Mouse (Mus musculus): Measurements from ENCODE around the gene Btnl1. TPM values are rescaled to one million over a fixed set of nuclear protein-coding genes. Genes with fewer than 3 reads are reported as not detected.
A peak's percentile ranks its signal among the peaks of the same experiment; 100 is the strongest.

Gene Btnl1
- not detected in 2 replicates for polyA plus RNA-seq (2014; fragmentation: Nextera tagmentation; extraction: Ambion mirVana)

GRCm38 (mm10) chr17:34376847-34377246, at the start of gene Btnl1:
Gene Btnl1 (plus strand): TSS chr17:34377132.
- ATAC-seq (replicated peaks; ENCODE audit: insufficient number of reproducible peaks, low FRiP score, low TSS enrichment, low read depth), result no peak
- whole genome bisulfite sequencing, result 73% methylated on average over 2 of the region's 2 CpGs
- Histone ChIP-seq H3K27me3 (ENCODE audit: control insufficient read depth, insufficient read depth, low read length) (no peaks in the 10 kb centered on the region; the same call in 1 of the 2 replicates), H3K4me1 (ENCODE audit: control insufficient read depth, insufficient read depth, low read length) (no peaks in the 10 kb centered on the region), H3K9me3 (replicated peaks; ENCODE audit: control insufficient read depth, low read length) (no peaks in the 10 kb centered on the region), H3K36me3 (replicated peaks; ENCODE audit: control insufficient read depth, insufficient read depth, low read depth, low read length) (no peaks in the 10 kb centered on the region), H3K9ac (replicated peaks; ENCODE audit: low read length) (no peak within 1 kb of the TSS), H3K4me2 (ENCODE audit: low read depth, low read length) (no peak within 1 kb of the TSS), H3K27ac (replicated peaks; ENCODE audit: low read depth, low read length) (no peak within 1 kb of the TSS), H3K4me3 (ENCODE audit: low read depth, low read length) (no peak within 1 kb of the TSS)
- no peak for DNase-seq (ENCODE audit: low spot score)

- Histone ChIP-seq H3K9me3 (replicated peaks; ENCODE audit: control insufficient read depth, low read length) (no peaks in the 10 kb centered on the region), H3K27me3 (ENCODE audit: control insufficient read depth, insufficient read depth, low read length) (no peaks in the 10 kb centered on the region), H3K27ac (replicated peaks; ENCODE audit: low read depth, low read length) (no peak overlapping the region), H3K36me3 (replicated peaks; ENCODE audit: control insufficient read depth, insufficient read depth, low read depth, low read length) (no peaks in the 10 kb centered on the region), H3K4me3 (ENCODE audit: low read depth, low read length) (no peak overlapping the region), H3K4me2 (ENCODE audit: low read depth, low read length) (no peak overlapping the region), H3K9ac (replicated peaks; ENCODE audit: low read length) (no peak overlapping the region), H3K4me1 (ENCODE audit: control insufficient read depth, insufficient read depth, low read length) (no peaks in the 10 kb centered on the region)
- 85% methylated on average over 2 of the region's 2 CpGs for WGBS
- no peak for DNase-seq (ENCODE audit: low spot score)
- ATAC-seq (replicated peaks; ENCODE audit: insufficient number of reproducible peaks, low FRiP score, low TSS enrichment, low read depth), result no peak
Observed at GRCm38 (mm10) chr17:34329807-34330206, 47.1 kb upstream of the Btnl1 start.

- Histone ChIP-seq H3K27ac (replicated peaks; ENCODE audit: low read depth, low read length) (no peak overlapping the region), H3K9ac (replicated peaks; ENCODE audit: low read length) (no peak overlapping the region), H3K4me1 (ENCODE audit: control insufficient read depth, insufficient read depth, low read length) (no peaks in the 10 kb centered on the region), H3K4me3 (ENCODE audit: low read depth, low read length) (no peak overlapping the region), H3K4me2 (ENCODE audit: low read depth, low read length) (no peak overlapping the region), H3K27me3 (ENCODE audit: control insufficient read depth, insufficient read depth, low read length) (no peaks in the 10 kb centered on the region), H3K36me3 (replicated peaks; ENCODE audit: control insufficient read depth, insufficient read depth, low read depth, low read length) (no peaks in the 10 kb centered on the region), H3K9me3 (replicated peaks; ENCODE audit: control insufficient read depth, low read length) (no peaks in the 10 kb centered on the region)
- ATAC-seq (replicated peaks; ENCODE audit: insufficient number of reproducible peaks, low FRiP score, low TSS enrichment, low read depth), result no peak
- DNase-seq (ENCODE audit: low spot score), result no peak
- WGBS, result 91% methylated on average over 1 of the region's 1 CpGs
Observed at GRCm38 (mm10) chr17:34331200-34331599, 45.7 kb upstream of the Btnl1 start.

- DNase-seq (ENCODE audit: low spot score) (no peak), ATAC-seq (replicated peaks; ENCODE audit: insufficient number of reproducible peaks, low FRiP score, low TSS enrichment, low read depth) (no peak)
- WGBS, result 44% methylated on average over 3 of the region's 3 CpGs
- no peak overlapping the region for H3K27ac ChIP-seq (replicated peaks; ENCODE audit: low read depth, low read length)
- no peak overlapping the region for H3K4me2 ChIP-seq (ENCODE audit: low read depth, low read length)
- no peaks in the 10 kb centered on the region for H3K27me3 ChIP-seq (ENCODE audit: control insufficient read depth, insufficient read depth, low read length)
- H3K4me1 ChIP-seq (ENCODE audit: control insufficient read depth, insufficient read depth, low read length), result no peaks in the 10 kb centered on the region
- H3K36me3 ChIP-seq (replicated peaks; ENCODE audit: control insufficient read depth, insufficient read depth, low read depth, low read length), result no peaks in the 10 kb centered on the region
- H3K9ac ChIP-seq (replicated peaks; ENCODE audit: low read length), result no peak overlapping the region
- H3K4me3 ChIP-seq (ENCODE audit: low read depth, low read length), result no peak overlapping the region
- no peaks in the 10 kb centered on the region for H3K9me3 ChIP-seq (replicated peaks; ENCODE audit: control insufficient read depth, low read length)
Observed at GRCm38 (mm10) chr17:34340619-34341402, 36.1 kb upstream of the Btnl1 start.

- H3K4me1 ChIP-seq (ENCODE audit: control insufficient read depth, insufficient read depth, low read length), result no peaks in the 10 kb centered on the region
- no peaks in the 10 kb centered on the region for H3K36me3 ChIP-seq (replicated peaks; ENCODE audit: control insufficient read depth, insufficient read depth, low read depth, low read length)
- no peak overlapping the region for H3K27ac ChIP-seq (replicated peaks; ENCODE audit: low read depth, low read length)
- WGBS, result 91% methylated on average over 4 of the region's 4 CpGs
- H3K4me2 ChIP-seq (ENCODE audit: low read depth, low read length), result no peak overlapping the region
- no peak overlapping the region for H3K9ac ChIP-seq (replicated peaks; ENCODE audit: low read length)
- no peak for ATAC-seq (replicated peaks; ENCODE audit: insufficient number of reproducible peaks, low FRiP score, low TSS enrichment, low read depth)
- no peak overlapping the region for H3K4me3 ChIP-seq (ENCODE audit: low read depth, low read length)
- H3K9me3 ChIP-seq (replicated peaks; ENCODE audit: control insufficient read depth, low read length), result no peaks in the 10 kb centered on the region
- H3K27me3 ChIP-seq (ENCODE audit: control insufficient read depth, insufficient read depth, low read length), result no peaks in the 10 kb centered on the region
- DNase-seq (ENCODE audit: low spot score), result no peak
Observed at GRCm38 (mm10) chr17:34344882-34345281, 32.0 kb upstream of the Btnl1 start.

- H3K9me3 ChIP-seq (replicated peaks; ENCODE audit: control insufficient read depth, low read length), result no peaks in the 10 kb centered on the region
- WGBS, result 84% methylated on average over 7 of the region's 7 CpGs
- H3K4me3 ChIP-seq (ENCODE audit: low read depth, low read length), result no peak overlapping the region
- H3K27me3 ChIP-seq (ENCODE audit: control insufficient read depth, insufficient read depth, low read length), result no peaks in the 10 kb centered on the region
- no peak overlapping the region for H3K4me2 ChIP-seq (ENCODE audit: low read depth, low read length)
- no peak overlapping the region for H3K27ac ChIP-seq (replicated peaks; ENCODE audit: low read depth, low read length)
- no peak overlapping the region for H3K9ac ChIP-seq (replicated peaks; ENCODE audit: low read length)
- ATAC-seq (replicated peaks; ENCODE audit: insufficient number of reproducible peaks, low FRiP score, low TSS enrichment, low read depth), result no peak
- H3K36me3 ChIP-seq (replicated peaks; ENCODE audit: control insufficient read depth, insufficient read depth, low read depth, low read length), result no peaks in the 10 kb centered on the region
- no peak for DNase-seq (ENCODE audit: low spot score)
- H3K4me1 ChIP-seq (ENCODE audit: control insufficient read depth, insufficient read depth, low read length), result no peaks in the 10 kb centered on the region
Observed at GRCm38 (mm10) chr17:34345486-34345885, 31.4 kb upstream of the Btnl1 start.

GRCm38 (mm10) chr17:34346041-34346440, 30.9 kb upstream of the Btnl1 start:
- H3K27ac ChIP-seq (replicated peaks; ENCODE audit: low read depth, low read length), result no peak overlapping the region
- no peak for DNase-seq (ENCODE audit: low spot score)
- 74% methylated on average over 3 of the region's 3 CpGs for WGBS
- H3K9ac ChIP-seq (replicated peaks; ENCODE audit: low read length), result no peak overlapping the region
- no peak overlapping the region for H3K4me2 ChIP-seq (ENCODE audit: low read depth, low read length)
- no peak overlapping the region for H3K4me3 ChIP-seq (ENCODE audit: low read depth, low read length)
- no peak for ATAC-seq (replicated peaks; ENCODE audit: insufficient number of reproducible peaks, low FRiP score, low TSS enrichment, low read depth)
- no peaks in the 10 kb centered on the region for H3K36me3 ChIP-seq (replicated peaks; ENCODE audit: control insufficient read depth, insufficient read depth, low read depth, low read length)
- no peaks in the 10 kb centered on the region for H3K4me1 ChIP-seq (ENCODE audit: control insufficient read depth, insufficient read depth, low read length)
- no peaks in the 10 kb centered on the region for H3K9me3 ChIP-seq (replicated peaks; ENCODE audit: control insufficient read depth, low read length)
- H3K27me3 ChIP-seq (ENCODE audit: control insufficient read depth, insufficient read depth, low read length), result no peaks in the 10 kb centered on the region

- DNase-seq (ENCODE audit: low spot score) (peak; percentile 12), ATAC-seq (replicated peaks; ENCODE audit: insufficient number of reproducible peaks, low FRiP score, low TSS enrichment, low read depth) (no peak)
- Histone ChIP-seq H3K4me2 (ENCODE audit: low read depth, low read length) (no peak overlapping the region), H3K27ac (replicated peaks; ENCODE audit: low read depth, low read length) (no peak overlapping the region), H3K9me3 (replicated peaks; ENCODE audit: control insufficient read depth, low read length) (no peaks in the 10 kb centered on the region), H3K27me3 (ENCODE audit: control insufficient read depth, insufficient read depth, low read length) (no peaks in the 10 kb centered on the region), H3K9ac (replicated peaks; ENCODE audit: low read length) (no peak overlapping the region), H3K4me1 (ENCODE audit: control insufficient read depth, insufficient read depth, low read length) (no peaks in the 10 kb centered on the region), H3K4me3 (ENCODE audit: low read depth, low read length) (no peak overlapping the region), H3K36me3 (replicated peaks; ENCODE audit: control insufficient read depth, insufficient read depth, low read depth, low read length) (no peaks in the 10 kb centered on the region)
- WGBS, result 74% methylated on average over 6 of the region's 6 CpGs
Observed at GRCm38 (mm10) chr17:34347606-34348308, 29.2 kb upstream of the Btnl1 start.
